Comparison of ENCODE assay signal across 10 mouse cellular contexts in genomic region chr2:161499097-161499899, GRCm38 (mm10).
DNase-seq lines count a peak whose midpoint lies in the region; ATAC-seq and TF ChIP-seq lines count a peak whose summit lies in the region.
"Had no signal": no experiment of that assay in that cellular context is flagged by ENCODE, and none has a peak within 500 bp of the region (broad histone marks: within the 10 kb centered on the region; RNA-seq: fewer than 3 reads in every experiment).

No protein-coding gene starts in this region.

- no peaks in the 10 kb centered on the region for H3K27me3 ChIP-seq in heart, embryonic 14.5 days (ENCODE audit: control insufficient read depth, insufficient read depth, low read length)
- no peaks in the 10 kb centered on the region for H3K27me3 ChIP-seq in hindbrain, embryonic 13.5 days
- H3K27me3 ChIP-seq in midbrain, postnatal 0 days (ENCODE audit: insufficient read depth, low read length): no peaks in the 10 kb centered on the region

- no peaks in the 10 kb centered on the region for H3K9me3 ChIP-seq in heart, embryonic 14.5 days (ENCODE audit: control insufficient read depth, low read length)
- H3K9me3 ChIP-seq in hindbrain, embryonic 13.5 days: 0 out of 2 replicates have a peak, but pooled peaks cover 3% of the 10 kb centered on the region
- H3K9me3 ChIP-seq in midbrain, postnatal 0 days (ENCODE audit: low read length): no peaks in the 10 kb centered on the region

- peak; percentile 32; the same call in 1 of the 2 replicates for TF ChIP-seq CTCF in midbrain, postnatal 0 days (IDR thresholded peaks at IDR 0.05)

- peaks cover 0 to 7% of the 10 kb centered on the region in 2 experiments; a peak in 1 of 4 replicates for H3K4me1 ChIP-seq in heart, embryonic 14.5 days (ENCODE audit: control insufficient read depth in 2 of 2, insufficient read depth in 2 of 2, low read length in 2 of 2)
- peaks cover 15% of the 10 kb centered on the region for H3K4me1 ChIP-seq in hindbrain, embryonic 13.5 days (replicated peaks)
- H3K4me1 ChIP-seq in midbrain, postnatal 0 days (ENCODE audit: insufficient read depth, low read length): peaks cover 3% of the 10 kb centered on the region; the same call in 1 of the 2 replicates

- H3K4me3 ChIP-seq in heart, embryonic 14.5 days (ENCODE audit: control insufficient read depth in 1 of 2, insufficient read depth in 1 of 2, low read depth in 1 of 2, low read length in 2 of 2): peak overlapping the region; percentile 14 to 22; a peak in 3 of 4 replicates
- H3K4me3 ChIP-seq in hindbrain, embryonic 13.5 days: peak overlapping the region; percentile 31
- H3K4me3 ChIP-seq in midbrain, postnatal 0 days (ENCODE audit: low read depth, low read length): peak overlapping the region; percentile 36

- peak overlapping the region; percentile 61 for H3K4me2 ChIP-seq in heart, embryonic 14.5 days (ENCODE audit: low read length)
- H3K4me2 ChIP-seq in hindbrain, embryonic 13.5 days: peak overlapping the region; percentile 60
- H3K4me2 ChIP-seq in midbrain, postnatal 0 days (ENCODE audit: low read depth, low read length, poor library complexity, severe bottlenecking): peak overlapping the region; percentile 58

- no peaks in the 10 kb centered on the region for H3K36me3 ChIP-seq in heart, embryonic 14.5 days (ENCODE audit: control insufficient read depth, insufficient read depth, low read length)
- H3K36me3 ChIP-seq in hindbrain, embryonic 13.5 days: no peaks in the 10 kb centered on the region
- no peaks in the 10 kb centered on the region for H3K36me3 ChIP-seq in midbrain, postnatal 0 days (ENCODE audit: insufficient read depth, low read length)

- no peak overlapping the region for H3K9ac ChIP-seq in heart, embryonic 14.5 days (ENCODE audit: low read length)
- peak overlapping the region; percentile 68 for H3K9ac ChIP-seq in hindbrain, embryonic 13.5 days
- H3K9ac ChIP-seq in midbrain, postnatal 0 days (replicated peaks; ENCODE audit: low read length, poor library complexity, severe bottlenecking): peak overlapping the region; percentile 46

- DNase-seq in heart, adult 18-20 months: no peak
- peak; percentile 48 for DNase-seq in embryo, embryonic 10 days (ENCODE audit: low spot score)
- peak; percentile 48 for DNase-seq in midbrain, postnatal 0 days (ENCODE audit: low spot score)
- no peak for DNase-seq in right cerebral cortex, postnatal 14 days
- no peak for DNase-seq in yolk sac, embryonic 10.5 days (ENCODE audit: low spot score)
- no peak for DNase-seq in urinary bladder, adult 2 months (ENCODE audit: low spot score)
- DNase-seq: heart, postnatal 36 days had no signal

- H3K27ac ChIP-seq in heart, embryonic 14.5 days (replicated peaks in 1 of 2; ENCODE audit: control insufficient read depth in 1 of 2, insufficient read depth in 1 of 2, low read depth in 2 of 2, low read length in 2 of 2): no peak overlapping the region
- no peak overlapping the region for H3K27ac ChIP-seq in hindbrain, embryonic 13.5 days
- H3K27ac ChIP-seq in midbrain, postnatal 0 days (ENCODE audit: low read depth, low read length): peak overlapping the region; percentile 38; the same call in 1 of the 2 replicates
- H3K27ac ChIP-seq: macrophage had no signal

- WGBS in heart, embryonic 14.5 days: 8% methylated on average over 13 of the region's 13 CpGs
- WGBS in hindbrain, embryonic 13.5 days: 7% methylated on average over 13 of the region's 13 CpGs
- WGBS in midbrain, postnatal 0 days: 4% methylated on average over 13 of the region's 13 CpGs

- no peak for ATAC-seq in heart, embryonic 14.5 days (ENCODE audit: insufficient number of reproducible peaks, insufficient read depth, low FRiP score, low read depth)
- no peak for ATAC-seq in hindbrain, embryonic 13.5 days (ENCODE audit: low FRiP score)
- no peak for ATAC-seq in midbrain, postnatal 0 days (ENCODE audit: low FRiP score)

Comparison
In these comparisons a context has a peak if more than half of its experiments do, and no peak if none do; other contexts are left out.
1. DNase-seq: peak in embryo, embryonic 10 days (single experiment) and midbrain, postnatal 0 days (single experiment); none in heart, adult 18-20 months (0 of 2), right cerebral cortex, postnatal 14 days (single experiment), yolk sac, embryonic 10.5 days (single experiment) and urinary bladder, adult 2 months (single experiment).
2. Peak in every context shown above with its lines, with median percentiles within 50 percentile points of each other: H3K4me2 ChIP-seq and H3K4me3 ChIP-seq.